In the genomic region with DNA sequence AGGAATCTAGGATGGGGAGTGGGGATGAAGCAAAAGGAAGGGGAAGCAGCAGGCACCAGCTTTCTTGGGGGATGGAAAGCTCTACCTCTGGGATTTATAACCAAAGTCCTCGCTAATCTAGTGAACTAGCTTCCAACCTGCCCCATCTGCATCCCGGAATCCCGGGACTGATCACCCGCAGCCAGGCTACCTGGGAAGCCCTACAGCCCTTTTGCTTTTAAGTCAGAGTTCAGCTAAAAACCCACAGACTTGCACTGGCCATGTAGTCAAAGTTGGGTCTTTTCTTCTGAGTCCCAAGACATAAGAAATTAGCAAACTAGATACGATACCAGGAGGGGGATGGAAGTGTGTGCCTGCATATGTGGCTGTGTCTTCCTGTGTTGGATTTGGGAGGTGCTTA, we compare ENCODE assay signal across 11 mouse cellular contexts. TPM values are rescaled to one million over a fixed set of nuclear protein-coding genes. Genes with fewer than 3 reads are reported as not detected.
A peak's percentile ranks its signal among the peaks of the same experiment; 100 is the strongest.
DNase-seq lines count a peak whose midpoint lies in the region; ATAC-seq and TF ChIP-seq lines count a peak whose summit lies in the region.
"Had no signal": no experiment of that assay in that cellular context is flagged by ENCODE, and none has a peak within 500 bp of the region (broad histone marks: within the 10 kb centered on the region; RNA-seq: fewer than 3 reads in every experiment).

No protein-coding gene starts in this region.

- peak; percentile 24 for DNase-seq in embryo, embryonic 9.5 days (ENCODE audit: extremely low spot score)
- no peak for DNase-seq in embryo, embryonic 10 days (ENCODE audit: low spot score)
- no peak for DNase-seq in lung, embryonic 14.5 days
- DNase-seq in lung, postnatal 10 days = no peak
- no peak for DNase-seq in hindbrain, postnatal 0 days (ENCODE audit: low spot score)
- no peak for DNase-seq in thymus, postnatal 0 days (ENCODE audit: low spot score)
- DNase-seq in layer of hippocampus, adult 18-20 months (ENCODE audit: low spot score in 2 of 2) = no peak
- DNase-seq: gastrocnemius, postnatal 10 days; heart, postnatal 10 days; liver had no signal

- peak overlapping the region; percentile 17 for H3K4me3 ChIP-seq in lung, embryonic 14.5 days (ENCODE audit: low read depth, low read length)
- no peak overlapping the region for H3K4me3 ChIP-seq in hindbrain, postnatal 0 days (ENCODE audit: low read length)
- H3K4me3 ChIP-seq in neural tube, embryonic 12.5 days = no peak overlapping the region

- no peak for TF ChIP-seq CTCF in lung, embryonic 14.5 days (IDR thresholded peaks at IDR 0.05; ENCODE audit: low read depth)
- no peak for TF ChIP-seq CTCF in hindbrain, postnatal 0 days (IDR thresholded peaks at IDR 0.05; ENCODE audit: low read depth)

- no peak for ATAC-seq in lung, embryonic 14.5 days (ENCODE audit: insufficient read depth)
- ATAC-seq in hindbrain, postnatal 0 days = no peak
- no peak for ATAC-seq in neural tube, embryonic 12.5 days (ENCODE audit: low FRiP score, low read depth)

- H3K4me2 ChIP-seq in lung, embryonic 14.5 days = peak overlapping the region; percentile 96
- peak overlapping the region; percentile 5; the same call in 1 of the 2 replicates for H3K4me2 ChIP-seq in hindbrain, postnatal 0 days (ENCODE audit: low read depth, low read length)
- H3K4me2 ChIP-seq in neural tube, embryonic 12.5 days (replicated peaks) = peak overlapping the region; percentile 41; the same call in 1 of the 2 replicates

- H3K9ac ChIP-seq in lung, embryonic 14.5 days = no peak overlapping the region
- no peak overlapping the region for H3K9ac ChIP-seq in hindbrain, postnatal 0 days (replicated peaks; ENCODE audit: low read length)
- no peak overlapping the region for H3K9ac ChIP-seq in neural tube, embryonic 12.5 days

- H3K36me3 ChIP-seq in lung, embryonic 14.5 days (ENCODE audit: insufficient read depth) = no peaks in the 10 kb centered on the region
- H3K36me3 ChIP-seq in hindbrain, postnatal 0 days (ENCODE audit: insufficient read depth, low read length) = no peaks in the 10 kb centered on the region
- no peaks in the 10 kb centered on the region for H3K36me3 ChIP-seq in neural tube, embryonic 12.5 days

- peaks cover 39% of the 10 kb centered on the region for H3K27me3 ChIP-seq in lung, embryonic 14.5 days (ENCODE audit: insufficient read depth, low read length)
- peaks cover 52% of the 10 kb centered on the region; the same call in 1 of the 2 replicates for H3K27me3 ChIP-seq in hindbrain, postnatal 0 days (ENCODE audit: insufficient read depth, low read length)
- peaks cover 41% of the 10 kb centered on the region for H3K27me3 ChIP-seq in neural tube, embryonic 12.5 days (replicated peaks)

- peaks cover 35% of the 10 kb centered on the region for H3K4me1 ChIP-seq in lung, embryonic 14.5 days (ENCODE audit: insufficient read depth)
- H3K4me1 ChIP-seq in hindbrain, postnatal 0 days (ENCODE audit: insufficient read depth, low read length) = peaks cover 5% of the 10 kb centered on the region; the same call in 1 of the 2 replicates
- peaks cover 22% of the 10 kb centered on the region for H3K4me1 ChIP-seq in neural tube, embryonic 12.5 days

- H3K9me3 ChIP-seq in lung, embryonic 14.5 days (ENCODE audit: low read depth, low read length) = no peaks in the 10 kb centered on the region
- no peaks in the 10 kb centered on the region for H3K9me3 ChIP-seq in hindbrain, postnatal 0 days (ENCODE audit: low read length)
- no peaks in the 10 kb centered on the region for H3K9me3 ChIP-seq in neural tube, embryonic 12.5 days

- 13% methylated on average over 5 of the region's 5 CpGs for WGBS in lung, embryonic 14.5 days
- 21% methylated on average over 5 of the region's 5 CpGs for WGBS in hindbrain, postnatal 0 days
- 5% methylated on average over 5 of the region's 5 CpGs for WGBS in neural tube, embryonic 12.5 days

- no peak overlapping the region for H3K27ac ChIP-seq in lung, embryonic 14.5 days (ENCODE audit: low read depth)
- H3K27ac ChIP-seq in hindbrain, postnatal 0 days = no peak overlapping the region
- H3K27ac ChIP-seq in neural tube, embryonic 12.5 days = no peak overlapping the region

RNA-seq across cellular contexts. Expression of a gene that starts 5.5 kb away (rescaled TPM):
- polyA plus RNA-seq in lung, embryonic 14.5 days (2014; fragmentation: Nextera tagmentation; extraction: Ambion mirVana) = 21.1 and 23.3 TPM in 2 replicates
- 25.3 and 28.4 TPM in 2 replicates for total RNA-seq in hindbrain, postnatal 0 days (2014; rRNA removed)
- 14.6 and 18.1 TPM in 2 replicates for polyA plus RNA-seq in hindbrain, postnatal 0 days (2015; fragmentation: Nextera tagmentation; extraction: Ambion mirVana)
- 26.2 and 29.8 TPM in 2 replicates for polyA plus RNA-seq in neural tube, embryonic 12.5 days (2016; fragmentation: Nextera tagmentation; extraction: Ambion mirVana)
- polyA plus RNA-seq in thymus, postnatal 0 days (2015; fragmentation: Nextera tagmentation; extraction: Ambion mirVana) = 0.64 and 0.99 TPM in 2 replicates
- 10 to 100 TPM; 13.0 to 16.5 TPM for total RNA-seq in layer of hippocampus, adult 18-20 months (2021)

Comparison
In these comparisons a context has a peak if more than half of its experiments do, and no peak if none do; other contexts are left out.
1. H3K4me2 ChIP-seq: peak in every context shown above with its lines; median percentile 96 in lung, embryonic 14.5 days; 41 in neural tube, embryonic 12.5 days; 5 in hindbrain, postnatal 0 days.